Mouse (Mus musculus): ENCODE results near the gene Rin3. TPM values are rescaled to one million over a fixed set of nuclear protein-coding genes. Genes with fewer than 3 reads are reported as not detected.

The Rin3 gene
- polyA plus RNA-seq, 1 experiment from 2014 or later = 4.2 TPM

GRCm38 (mm10) chr12:102414686-102415085 lies 131.8 kb downstream of the Rin3 start:
- 92% methylated on average over 6 of the region's 6 CpGs for WGBS
- no peak for DNase-seq (ENCODE audit: low spot score)
- Histone ChIP-seq H3K36me3 (peaks cover 7% of the 10 kb centered on the region), H3K27ac (replicated peaks) (no peak overlapping the region), H3K4me1 (peaks cover 10% of the 10 kb centered on the region), H3K9me3 (replicated peaks) (no peaks in the 10 kb centered on the region), H3K4me3 (no peak overlapping the region), H3K27me3 (ENCODE audit: low read depth, poor library complexity, severe bottlenecking) (no peaks in the 10 kb centered on the region)

DNA sequence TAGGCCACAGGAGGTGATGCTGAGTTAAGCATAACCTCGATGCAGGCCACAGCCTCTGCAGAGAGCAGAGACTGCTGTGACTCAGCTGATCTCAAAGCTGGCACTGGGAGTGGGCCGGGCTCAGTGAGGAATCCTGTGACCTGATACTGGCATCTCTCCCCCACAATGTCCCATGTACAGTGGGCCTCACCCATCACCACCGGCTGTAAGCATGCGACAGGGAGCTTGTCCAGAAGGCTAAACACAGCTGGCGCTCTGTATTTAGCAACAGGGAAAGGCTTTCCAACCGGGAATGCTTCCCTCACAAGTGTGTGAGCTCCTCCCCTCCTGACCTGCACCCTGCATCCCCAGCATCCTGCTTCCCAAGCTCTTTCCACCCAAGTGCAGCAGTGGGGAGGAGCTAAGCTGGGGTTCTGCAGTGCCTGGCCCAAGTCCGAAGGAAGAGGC lies 133.6 kb downstream of the Rin3 start:
- H3K4me1 ChIP-seq = peaks cover 11% of the 10 kb centered on the region
- WGBS = 55% methylated on average over 7 of the region's 7 CpGs
- no peak overlapping the region for H3K4me3 ChIP-seq
- H3K27me3 ChIP-seq (ENCODE audit: low read depth, poor library complexity, severe bottlenecking) = no peaks in the 10 kb centered on the region
- DNase-seq (ENCODE audit: low spot score) = no peak
- H3K36me3 ChIP-seq = peaks cover 7% of the 10 kb centered on the region
- H3K27ac ChIP-seq (replicated peaks) = peak overlapping the region; percentile 42
- no peaks in the 10 kb centered on the region for H3K9me3 ChIP-seq (replicated peaks)

DNA sequence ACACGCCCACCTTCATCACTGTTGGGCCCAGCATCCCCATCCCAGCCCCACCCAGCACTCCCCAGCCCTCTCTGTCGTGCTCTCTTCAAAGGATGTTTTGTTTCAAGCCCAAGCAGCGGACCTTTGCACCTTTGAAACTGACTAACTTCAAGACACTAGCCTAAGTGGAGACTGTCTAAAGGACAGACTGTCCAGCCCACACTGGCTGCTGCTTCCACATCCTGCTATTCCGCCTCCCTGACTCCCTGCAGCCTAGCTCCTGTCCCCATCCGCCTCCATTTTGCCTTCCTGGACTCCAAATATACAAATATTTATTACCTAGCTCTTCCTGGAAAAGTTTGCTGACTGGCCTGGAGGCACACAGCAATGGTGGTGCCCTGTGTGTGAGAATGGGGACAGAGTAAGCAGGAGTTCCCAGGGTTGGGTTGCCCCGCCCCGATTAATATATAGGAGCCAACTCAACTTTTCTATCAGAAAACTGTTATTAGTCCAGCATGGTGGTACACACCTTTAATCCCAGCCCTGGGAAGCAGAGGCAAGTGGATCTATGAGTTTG lies 134.2 kb downstream of the Rin3 start:
- Histone ChIP-seq H3K4me1 (peaks cover 13% of the 10 kb centered on the region), H3K27ac (replicated peaks) (peak overlapping the region; percentile 42), H3K27me3 (ENCODE audit: low read depth, poor library complexity, severe bottlenecking) (no peaks in the 10 kb centered on the region), H3K4me3 (no peak overlapping the region), H3K9me3 (replicated peaks) (no peaks in the 10 kb centered on the region), H3K36me3 (peaks cover 11% of the 10 kb centered on the region)
- no peak for DNase-seq (ENCODE audit: low spot score)
- 67% methylated on average over 7 of the region's 7 CpGs for WGBS

GRCm38 (mm10) chr12:102417701-102418100 lies 134.9 kb downstream of the Rin3 start:
- Histone ChIP-seq H3K4me3 (no peak overlapping the region), H3K36me3 (peaks cover 16% of the 10 kb centered on the region), H3K9me3 (replicated peaks) (no peaks in the 10 kb centered on the region), H3K4me1 (peaks cover 15% of the 10 kb centered on the region), H3K27me3 (ENCODE audit: low read depth, poor library complexity, severe bottlenecking) (no peaks in the 10 kb centered on the region), H3K27ac (replicated peaks) (no peak overlapping the region)
- no peak for DNase-seq (ENCODE audit: low spot score)
- WGBS = 89% methylated on average over 6 of the region's 6 CpGs

DNA sequence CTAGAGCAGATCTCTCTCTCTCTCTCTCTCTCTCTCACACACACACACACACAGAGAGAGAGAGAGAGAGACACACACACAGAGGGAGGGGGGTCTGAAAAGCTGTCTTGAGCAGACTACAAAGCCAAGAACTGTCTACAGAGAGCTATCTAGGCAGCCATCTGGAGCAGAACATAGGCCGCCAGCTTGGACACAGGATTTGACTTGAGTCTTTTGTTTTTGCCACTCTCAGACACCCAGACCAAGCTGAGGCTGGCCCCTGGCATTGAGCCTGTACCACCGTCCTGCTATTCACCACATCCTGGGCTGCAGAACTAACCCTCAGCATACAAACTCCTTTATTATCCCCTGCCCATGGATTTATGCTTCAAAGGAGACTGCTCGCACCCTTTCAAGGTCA lies 136.7 kb downstream of the Rin3 start:
- DNase-seq (ENCODE audit: low spot score) = no peak
- H3K36me3 ChIP-seq = peaks cover 19% of the 10 kb centered on the region
- no peak overlapping the region for H3K4me3 ChIP-seq
- H3K27ac ChIP-seq (replicated peaks) = peak overlapping the region; percentile 33; the same call in 1 of the 2 replicates
- H3K27me3 ChIP-seq (ENCODE audit: low read depth, poor library complexity, severe bottlenecking) = no peaks in the 10 kb centered on the region
- no peaks in the 10 kb centered on the region for H3K9me3 ChIP-seq (replicated peaks)
- peaks cover 15% of the 10 kb centered on the region for H3K4me1 ChIP-seq
- 71% methylated on average over 3 of the region's 3 CpGs for WGBS

- WGBS = 90% methylated on average over 10 of the region's 10 CpGs
Measured at GRCm38 (mm10) chr12:102420168-102420890, 137.5 kb downstream of the Rin3 start.

DNA sequence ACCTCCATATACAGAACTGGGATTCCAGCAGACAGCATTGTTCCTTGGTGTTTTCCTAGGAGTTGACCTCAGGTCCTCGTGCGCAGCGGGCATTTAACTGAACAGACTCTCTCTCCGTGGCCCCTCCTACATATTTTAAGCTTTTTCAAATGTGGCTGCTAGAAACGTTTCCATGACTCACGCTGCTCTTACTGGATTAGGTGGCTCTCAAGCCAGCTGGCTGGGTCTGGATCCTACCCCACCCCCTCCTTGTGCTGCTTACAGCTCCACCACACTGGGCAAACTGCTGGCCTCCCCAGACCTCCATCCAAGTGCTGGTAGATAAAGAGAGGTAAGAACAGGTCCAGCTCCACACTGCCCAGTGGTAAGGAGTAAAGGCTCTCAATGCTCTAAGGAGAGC lies 139.2 kb downstream of the Rin3 start:
- no peak for DNase-seq (ENCODE audit: low spot score)
- 86% methylated on average over 6 of the region's 6 CpGs for WGBS
- no peak overlapping the region for H3K4me3 ChIP-seq
- H3K27me3 ChIP-seq (ENCODE audit: low read depth, poor library complexity, severe bottlenecking) = no peaks in the 10 kb centered on the region
- H3K4me1 ChIP-seq = peaks cover 9% of the 10 kb centered on the region; the same call in 1 of the 2 replicates
- no peaks in the 10 kb centered on the region for H3K9me3 ChIP-seq (replicated peaks)
- H3K27ac ChIP-seq (replicated peaks) = no peak overlapping the region
- peaks cover 24% of the 10 kb centered on the region for H3K36me3 ChIP-seq

More at GRCm38 (mm10) chr12:102420168-102420890, 137.5 kb downstream of the Rin3 start:
- Histone ChIP-seq H3K27ac (replicated peaks) (no peak overlapping the region), H3K9me3 (replicated peaks) (no peaks in the 10 kb centered on the region), H3K36me3 (peaks cover 19% of the 10 kb centered on the region), H3K27me3 (ENCODE audit: low read depth, poor library complexity, severe bottlenecking) (no peaks in the 10 kb centered on the region), H3K4me3 (no peak overlapping the region), H3K4me1 (peaks cover 15% of the 10 kb centered on the region)
- no peak for DNase-seq (ENCODE audit: low spot score)

DNA sequence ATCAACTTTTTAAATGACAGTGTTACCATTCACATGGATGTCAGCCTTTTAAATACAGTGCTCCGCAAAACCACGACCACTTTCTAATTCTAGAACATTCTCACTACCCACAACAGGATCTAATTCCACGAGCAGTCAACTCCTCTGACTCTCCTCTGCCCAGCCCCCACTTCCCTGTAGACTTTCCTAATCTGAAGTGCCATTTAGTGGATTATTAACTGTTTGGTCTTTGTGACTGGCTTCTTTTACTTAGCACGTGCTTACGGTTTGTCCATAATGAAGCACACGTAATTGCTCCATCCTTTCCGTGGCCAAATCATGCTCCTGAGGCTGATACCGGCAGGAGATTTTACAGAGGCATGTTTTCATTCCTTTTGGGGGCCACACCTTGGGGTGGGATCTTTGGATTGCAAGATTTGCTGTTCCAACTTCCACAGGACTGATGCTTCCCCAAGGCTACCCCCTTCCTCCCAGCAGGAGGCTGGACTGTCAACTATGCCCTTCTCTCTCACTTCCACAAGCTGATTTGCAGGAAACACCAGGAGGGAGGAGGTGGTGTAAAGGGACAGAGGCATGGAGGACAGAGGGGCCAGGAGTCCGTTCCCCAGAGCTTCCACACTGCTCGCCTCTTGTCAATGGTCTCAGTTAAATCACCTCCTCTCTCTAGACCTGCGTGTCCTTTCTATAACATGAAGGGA lies 139.9 kb downstream of the Rin3 start:
- peaks cover 9% of the 10 kb centered on the region; the same call in 1 of the 2 replicates for H3K4me1 ChIP-seq
- no peak for DNase-seq (ENCODE audit: low spot score)

GRCm38 (mm10) chr12:102423625-102424024 lies 140.8 kb downstream of the Rin3 start:
- DNase-seq (ENCODE audit: low spot score) = no peak
- peaks cover 9% of the 10 kb centered on the region; the same call in 1 of the 2 replicates for H3K4me1 ChIP-seq
- 95% methylated on average over 8 of the region's 8 CpGs for WGBS
- H3K36me3 ChIP-seq = peaks cover 24% of the 10 kb centered on the region
- no peaks in the 10 kb centered on the region for H3K27me3 ChIP-seq (ENCODE audit: low read depth, poor library complexity, severe bottlenecking)
- no peak overlapping the region for H3K27ac ChIP-seq (replicated peaks)
- no peaks in the 10 kb centered on the region for H3K9me3 ChIP-seq (replicated peaks)
- no peak overlapping the region for H3K4me3 ChIP-seq

More for the DNA sequence above, 139.9 kb downstream of the Rin3 start:
- Histone ChIP-seq H3K4me3 (no peak overlapping the region), H3K36me3 (peaks cover 24% of the 10 kb centered on the region), H3K9me3 (replicated peaks) (no peaks in the 10 kb centered on the region), H3K27me3 (ENCODE audit: low read depth, poor library complexity, severe bottlenecking) (no peaks in the 10 kb centered on the region), H3K27ac (replicated peaks) (no peak overlapping the region)
- WGBS = 90% methylated on average over 11 of the region's 11 CpGs

DNA sequence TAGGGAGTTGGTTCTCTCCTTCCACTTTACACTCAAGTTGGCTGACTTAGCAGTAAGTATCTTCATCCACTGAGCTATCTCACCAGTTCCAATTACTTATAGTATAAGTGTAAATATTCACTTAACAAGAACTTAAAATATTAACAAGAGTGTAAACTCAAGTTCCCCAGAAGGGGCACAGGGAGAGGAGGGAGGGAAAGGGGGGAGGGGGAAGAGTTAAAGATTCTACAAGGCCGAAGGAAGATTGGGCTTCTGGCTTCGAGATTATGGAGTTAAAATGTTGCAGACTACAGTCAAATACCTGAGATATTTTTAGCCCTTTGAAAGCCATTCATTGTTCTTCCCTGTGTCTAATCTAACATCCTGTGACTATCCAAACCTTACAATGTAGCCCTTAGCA lies 141.6 kb downstream of the Rin3 start:
- Histone ChIP-seq H3K27ac (replicated peaks) (no peak overlapping the region), H3K36me3 (peaks cover 24% of the 10 kb centered on the region), H3K9me3 (replicated peaks) (no peaks in the 10 kb centered on the region), H3K27me3 (ENCODE audit: low read depth, poor library complexity, severe bottlenecking) (no peaks in the 10 kb centered on the region), H3K4me1 (peaks cover 7% of the 10 kb centered on the region; the same call in 1 of the 2 replicates), H3K4me3 (no peak overlapping the region)
- 91% methylated on average over 2 of the region's 2 CpGs for WGBS
- no peak for DNase-seq (ENCODE audit: low spot score)

- Histone ChIP-seq H3K36me3 (peaks cover 24% of the 10 kb centered on the region), H3K9me3 (replicated peaks) (no peaks in the 10 kb centered on the region), H3K27ac (replicated peaks) (no peak overlapping the region), H3K4me3 (no peak overlapping the region), H3K4me1 (peaks cover 3% of the 10 kb centered on the region; the same call in 1 of the 2 replicates), H3K27me3 (ENCODE audit: low read depth, poor library complexity, severe bottlenecking) (no peaks in the 10 kb centered on the region)
- no peak for DNase-seq (ENCODE audit: low spot score)
- 92% methylated on average over 4 of the region's 4 CpGs for WGBS
Measured at GRCm38 (mm10) chr12:102425048-102425578, 142.3 kb downstream of the Rin3 start.

- no peaks in the 10 kb centered on the region for H3K27me3 ChIP-seq (ENCODE audit: low read depth, poor library complexity, severe bottlenecking)
- H3K4me3 ChIP-seq = no peak overlapping the region
- peaks cover 24% of the 10 kb centered on the region for H3K36me3 ChIP-seq
- DNase-seq (ENCODE audit: low spot score) = no peak
- H3K27ac ChIP-seq (replicated peaks) = no peak overlapping the region
- no peaks in the 10 kb centered on the region for H3K9me3 ChIP-seq (replicated peaks)
- H3K4me1 ChIP-seq = peaks cover 3% of the 10 kb centered on the region; the same call in 1 of the 2 replicates
- WGBS = 92% methylated on average over 7 of the region's 7 CpGs
Measured at GRCm38 (mm10) chr12:102426285-102426684, 143.4 kb downstream of the Rin3 start.
